Mouse (Mus musculus) cerebellum, adult 9-11 months (tissue): ENCODE data around the gene Ypel2.
"Not testable (repeated sequence)": the region's sequence is repeated elsewhere in the genome, so short reads cannot be mapped to it uniquely, and the experiment has no call there.

Experiments used
- DNase-seq: peaks from one replicate; pipeline ENCODE4 v3.0.0; 2022

The Ypel2 gene

DNA sequence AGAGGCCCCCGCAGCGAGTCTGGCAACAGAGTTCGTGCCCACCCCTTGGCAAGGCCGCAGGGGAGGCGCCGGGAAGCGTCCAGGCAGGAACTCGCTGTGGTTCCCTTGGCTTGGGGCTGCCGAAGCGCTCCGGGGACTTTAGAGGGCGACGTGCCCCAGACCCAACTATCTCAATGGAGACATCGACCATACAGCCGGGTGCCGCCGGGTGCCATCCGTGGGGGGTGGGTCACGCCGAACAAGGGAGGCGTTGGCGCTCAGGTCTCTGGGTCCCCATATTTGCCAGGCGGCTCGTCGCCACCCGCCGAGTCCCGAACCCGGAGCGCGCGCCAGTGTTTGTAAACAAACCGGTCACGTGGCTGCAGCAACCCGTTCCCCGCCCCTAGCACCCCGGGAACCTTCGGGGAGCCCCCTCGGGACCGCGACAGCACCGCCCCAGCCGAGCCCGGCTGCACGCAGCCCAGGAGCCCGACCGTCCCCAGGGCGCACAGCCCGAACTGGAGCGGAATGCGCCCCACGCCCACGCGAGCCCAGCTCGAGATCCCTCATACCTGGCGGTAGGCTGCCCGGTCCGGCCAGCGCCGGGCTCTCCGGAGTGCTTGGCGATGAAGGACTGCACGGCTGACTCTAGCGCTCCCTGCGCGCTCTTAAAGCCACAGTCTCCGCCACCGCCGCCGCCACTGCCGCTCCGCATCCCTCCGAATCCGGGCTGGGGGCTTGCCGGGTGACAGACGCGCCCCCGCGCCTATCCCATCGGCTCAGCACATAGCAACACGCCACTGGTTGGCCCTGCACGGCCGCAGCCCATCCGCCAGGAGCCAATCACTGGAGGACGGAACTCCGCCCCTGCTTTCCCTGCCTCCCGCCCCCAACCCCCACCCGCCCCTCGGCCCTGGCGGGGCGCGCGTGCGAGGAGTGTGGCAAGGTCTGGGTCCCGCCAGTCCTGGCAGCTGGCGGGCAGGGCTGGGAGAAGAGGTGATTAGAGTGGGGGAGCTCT is at the start of gene Ypel2:
Gene Ypel2, minus strand, starts transcription at position 667 of the 997 bp plus-strand sequence.
- DNase-seq = peak; percentile 98

DNA sequence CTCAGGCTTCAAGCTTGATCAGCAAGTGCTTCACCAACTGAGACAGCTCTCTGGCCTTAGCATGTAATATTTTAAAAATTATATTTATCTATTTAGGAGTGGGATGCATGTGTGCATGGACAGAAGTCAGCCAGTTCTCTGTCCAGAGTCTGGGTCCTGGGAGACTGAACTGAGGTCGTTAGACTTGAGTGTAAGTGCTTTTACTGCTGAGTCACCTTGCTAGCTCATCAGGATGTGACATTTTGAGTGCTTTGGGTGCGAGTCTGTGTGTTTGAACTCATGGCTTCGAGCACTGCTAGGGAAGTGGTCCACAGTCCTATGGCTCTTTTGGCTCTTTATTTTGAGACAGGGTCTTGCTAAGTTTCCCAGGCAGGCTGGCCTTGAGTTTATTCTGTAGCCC is 49.5 kb upstream of the Ypel2 start:
- no peak for DNase-seq

DNA sequence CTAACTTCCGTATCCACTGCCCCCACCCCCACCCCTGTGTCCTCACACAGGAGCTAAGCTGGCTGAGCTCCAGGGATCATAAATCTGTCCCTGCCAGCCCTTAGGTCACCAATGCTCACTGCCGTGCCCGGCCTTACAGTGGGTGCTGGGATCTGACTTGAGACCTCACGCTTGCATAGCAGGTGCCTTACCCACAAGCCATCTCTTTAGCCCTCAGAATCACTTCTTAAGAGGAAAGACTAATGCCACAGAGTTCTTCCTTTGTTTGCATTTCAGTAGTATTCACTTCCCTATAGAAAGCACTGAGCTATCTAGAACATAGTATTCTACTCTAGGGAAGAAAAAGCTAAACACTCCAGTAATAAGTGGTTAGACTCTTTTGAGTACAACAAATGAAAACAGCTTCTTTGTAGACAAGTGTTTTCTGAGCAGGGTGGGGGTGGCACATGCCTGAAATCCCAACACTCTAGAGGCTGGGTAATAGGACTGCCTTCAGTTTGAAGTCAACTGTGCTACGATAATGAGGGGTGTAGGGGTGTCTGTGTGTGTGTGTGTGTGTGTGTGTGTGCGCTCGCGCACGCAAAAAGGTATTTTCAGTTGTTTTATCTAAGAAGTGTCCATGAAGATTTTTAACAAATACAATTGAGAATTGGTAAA is 45.9 kb upstream of the Ypel2 start:
- DNase-seq = no peak

DNA sequence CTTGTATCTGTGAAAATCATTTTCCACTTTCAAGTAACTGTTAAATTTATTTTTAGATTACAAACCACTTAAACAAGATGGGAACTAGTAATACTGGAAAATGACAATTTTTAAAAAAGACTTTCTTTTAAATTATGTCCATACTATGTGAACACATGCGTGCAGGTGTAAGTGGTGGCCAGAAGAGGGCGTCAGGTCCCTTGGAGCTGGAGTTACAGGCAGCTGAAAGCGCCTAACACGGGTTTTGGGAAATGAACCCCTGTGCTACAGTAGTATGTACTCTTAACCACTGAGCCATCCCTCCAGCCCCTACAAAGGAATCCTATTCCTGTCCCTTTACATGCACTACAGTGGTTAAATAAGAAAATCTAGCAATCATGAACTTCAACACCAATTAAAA is 42.7 kb upstream of the Ypel2 start:
- DNase-seq = no peak

DNA sequence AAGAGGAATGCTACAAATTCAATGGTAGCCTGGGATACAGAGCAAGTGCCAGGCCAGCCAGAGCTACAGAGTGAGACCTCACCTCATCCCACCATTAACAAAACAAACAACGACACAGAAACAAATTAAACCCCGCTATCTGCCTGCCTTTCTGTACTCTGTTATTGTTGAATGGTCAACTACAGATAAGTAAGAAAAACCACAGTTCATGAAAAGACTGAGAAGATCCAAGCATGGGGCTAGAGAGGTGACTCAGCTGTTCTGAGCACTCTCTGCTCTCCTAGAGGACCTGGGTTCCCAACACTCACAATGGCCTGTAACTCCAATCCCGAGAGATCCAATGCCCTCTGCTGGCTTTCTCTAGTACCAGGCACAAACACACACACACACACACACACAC is 34.7 kb upstream of the Ypel2 start:
- no peak for DNase-seq

DNA sequence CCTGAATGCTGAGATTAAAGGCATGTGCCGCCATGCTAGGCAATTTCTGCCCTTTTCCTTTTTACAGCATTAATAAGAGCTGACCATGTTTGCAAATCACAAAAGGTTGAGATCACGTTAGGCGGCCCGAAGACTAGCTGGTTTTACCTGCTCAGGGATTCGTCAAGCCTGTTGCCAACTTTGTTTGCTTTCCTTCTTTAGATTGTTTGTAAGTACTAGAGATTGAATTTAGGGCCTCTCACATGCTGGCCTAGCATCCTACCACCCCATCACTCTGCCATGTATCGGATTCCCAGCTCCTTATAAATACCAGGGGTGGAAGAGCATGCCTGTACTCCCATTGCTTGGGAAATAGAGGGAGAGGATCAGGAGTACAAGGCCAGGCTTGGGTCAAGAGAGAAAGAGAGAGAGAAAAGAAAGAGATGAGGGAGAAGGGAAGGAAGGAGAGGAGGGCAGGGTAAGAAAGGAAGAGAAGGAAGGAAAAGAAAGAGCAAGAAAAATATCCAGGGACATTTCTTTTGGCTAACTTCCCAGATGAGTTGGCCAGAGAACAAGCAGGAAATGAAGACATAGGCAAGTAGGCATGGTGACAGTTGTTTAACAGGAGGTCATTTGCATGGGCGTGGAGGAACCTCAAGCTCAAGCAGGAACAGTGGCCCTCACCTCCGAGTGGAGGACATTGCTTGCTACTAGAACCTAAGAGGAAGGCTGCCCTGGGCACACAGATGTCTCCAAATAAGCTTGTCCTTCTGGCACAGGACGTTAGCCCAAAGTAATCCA is 32.8 kb upstream of the Ypel2 start:
- no peak for DNase-seq

DNA sequence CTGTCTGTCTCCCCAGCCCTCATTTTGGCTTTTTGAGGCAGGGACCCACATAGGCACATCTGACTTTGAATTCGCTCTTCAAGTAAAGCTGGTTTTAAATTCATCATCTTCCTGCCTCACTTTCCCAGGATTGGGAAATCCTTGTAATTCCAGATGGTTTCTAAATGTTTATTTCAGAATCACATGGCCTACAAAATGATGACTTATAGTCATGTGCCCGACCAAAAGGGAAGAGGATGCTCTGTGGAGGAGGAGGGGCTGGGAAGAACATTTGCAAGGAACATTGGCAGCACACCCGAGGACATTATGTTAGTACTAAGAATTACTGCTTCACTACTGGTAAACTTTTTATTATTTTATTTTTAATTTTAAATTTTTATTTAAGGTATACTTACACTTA is 31.8 kb upstream of the Ypel2 start:
- DNase-seq = no peak

DNA sequence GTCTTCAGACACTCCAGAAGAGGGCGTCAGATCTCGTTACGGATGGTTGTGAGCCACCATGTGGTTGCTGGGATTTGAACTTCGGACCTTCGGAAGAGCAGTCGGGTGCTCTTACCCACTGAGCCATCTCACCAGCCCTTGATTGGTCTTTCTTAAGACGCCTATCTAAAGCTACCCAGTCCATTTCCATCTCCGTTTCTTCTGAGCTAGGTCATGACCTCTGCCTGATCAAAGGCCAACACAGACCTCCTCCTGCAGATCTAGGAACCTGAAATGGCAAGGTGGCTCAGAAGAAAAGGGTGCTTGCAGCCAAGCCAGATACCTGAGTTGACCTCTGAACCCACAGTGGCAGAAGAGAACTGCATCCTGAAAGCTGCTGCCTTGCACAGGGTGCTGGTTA is 29.7 kb upstream of the Ypel2 start:
- not testable (repeated sequence) for DNase-seq

DNA sequence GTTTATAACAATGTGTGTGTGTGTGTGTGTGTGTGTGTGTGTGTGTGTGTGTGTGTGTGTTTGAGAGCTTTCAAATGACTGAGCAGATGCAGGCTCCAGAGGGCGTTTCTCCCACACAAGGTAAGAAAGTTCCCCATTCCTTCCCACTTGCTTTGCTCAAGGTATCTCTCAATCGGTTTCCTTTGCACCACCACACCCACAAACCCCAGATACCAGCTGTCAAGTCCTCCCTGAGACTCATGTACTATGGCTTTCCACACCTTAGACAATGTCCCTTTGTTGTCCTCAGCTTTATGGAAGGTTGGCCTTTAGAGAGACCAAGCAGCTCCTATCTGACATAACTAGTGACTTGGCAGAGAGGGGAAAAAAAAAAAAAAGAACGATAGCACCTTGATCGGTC is 29.3 kb upstream of the Ypel2 start:
- DNase-seq = no peak

DNA sequence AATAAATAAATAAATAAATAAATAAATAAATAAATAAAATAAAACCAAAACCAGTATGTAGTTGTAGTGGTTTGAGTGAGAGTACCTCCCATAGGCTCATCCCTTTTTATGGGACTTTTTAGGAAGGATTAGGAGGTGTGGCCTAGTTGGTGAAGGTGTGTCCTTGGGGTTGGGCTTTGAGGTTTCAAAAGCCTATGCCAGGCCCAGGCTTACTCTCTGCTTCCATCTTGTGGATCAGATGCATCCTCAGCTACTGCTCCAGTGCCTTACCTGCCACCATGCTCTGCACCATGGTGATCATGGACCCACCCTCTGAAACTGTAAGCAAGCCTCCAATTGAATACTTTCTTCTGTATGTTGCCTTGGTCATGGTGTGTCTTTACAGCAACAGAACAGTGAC is 28.0 kb upstream of the Ypel2 start:
- DNase-seq = no peak

DNA sequence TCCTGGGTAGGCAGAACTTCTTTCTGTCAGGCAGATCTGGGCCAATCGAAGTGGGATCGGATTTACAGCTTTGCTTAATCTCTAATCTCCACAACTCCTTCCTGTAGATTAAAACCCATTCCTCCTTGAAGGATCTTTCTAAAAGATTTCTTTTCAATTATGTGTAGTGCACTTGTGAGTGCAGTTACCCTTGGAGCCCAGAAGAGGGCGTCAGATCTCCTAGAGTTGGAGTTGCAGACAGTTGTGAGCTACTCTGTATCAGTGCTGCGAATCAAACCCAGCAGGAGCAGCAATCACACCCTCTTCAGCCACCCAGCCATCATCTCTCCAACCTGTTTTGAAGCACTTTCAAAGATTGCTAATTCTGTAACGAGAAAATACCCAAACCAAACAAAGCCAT is 26.9 kb upstream of the Ypel2 start:
- DNase-seq = no peak

DNA sequence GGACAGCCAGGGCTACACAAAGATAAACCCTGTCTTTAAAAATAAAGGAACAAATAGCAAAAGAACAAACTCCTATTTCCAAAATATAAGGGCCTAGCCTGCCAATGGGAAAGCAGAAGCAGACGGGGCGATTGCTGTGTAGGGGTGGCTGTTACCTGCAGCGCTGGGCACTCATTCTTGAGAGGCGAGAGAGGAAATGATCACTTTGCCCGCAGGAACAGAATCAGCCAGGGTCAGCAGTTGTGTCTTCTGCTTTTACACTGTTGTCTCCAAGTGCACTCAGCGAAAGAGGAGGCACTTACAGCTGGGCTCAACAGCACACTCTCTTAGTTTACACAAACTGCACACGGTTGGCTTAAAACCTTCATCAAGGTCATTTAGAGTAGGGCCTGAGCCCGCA is 25.9 kb upstream of the Ypel2 start:
- DNase-seq = no peak

DNA sequence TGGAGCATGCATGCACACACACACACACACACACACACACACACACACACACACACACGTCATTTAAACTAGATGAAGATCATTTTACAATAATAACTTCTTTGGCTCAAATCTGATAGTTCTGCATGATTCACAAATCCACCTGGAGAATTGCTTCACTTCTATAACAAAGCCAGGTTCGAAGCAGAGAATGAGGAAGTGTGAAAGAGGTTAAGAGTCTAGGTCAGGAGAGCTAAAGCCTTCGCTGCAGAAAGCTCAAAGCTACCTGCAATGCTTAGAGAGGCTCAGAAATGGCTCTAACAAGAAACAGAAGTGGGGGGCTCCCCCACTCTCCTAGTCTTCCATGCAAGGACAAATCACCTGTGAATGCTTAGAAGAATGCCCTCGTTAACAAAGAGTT is 24.6 kb upstream of the Ypel2 start:
- DNase-seq = no peak

DNA sequence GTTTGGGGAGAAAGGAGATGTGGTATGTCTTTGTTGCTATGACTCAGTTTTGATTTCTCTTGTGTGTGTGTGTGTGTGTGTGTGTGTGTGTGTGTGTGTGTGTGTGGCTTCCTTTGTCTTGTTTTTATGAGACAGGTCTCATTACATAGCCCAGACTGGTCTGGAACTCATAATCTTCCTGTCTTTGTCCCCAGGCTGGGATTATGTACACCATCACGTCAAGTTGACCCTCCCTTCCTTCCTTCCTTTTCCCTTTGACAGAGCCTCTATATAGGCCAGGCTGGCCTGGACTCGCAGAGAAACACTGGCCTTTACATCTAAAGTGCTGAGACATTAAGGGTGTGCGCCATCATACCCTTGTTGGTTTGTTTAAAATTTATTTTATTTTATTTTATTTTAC is 22.2 kb upstream of the Ypel2 start:
- no peak for DNase-seq

DNA sequence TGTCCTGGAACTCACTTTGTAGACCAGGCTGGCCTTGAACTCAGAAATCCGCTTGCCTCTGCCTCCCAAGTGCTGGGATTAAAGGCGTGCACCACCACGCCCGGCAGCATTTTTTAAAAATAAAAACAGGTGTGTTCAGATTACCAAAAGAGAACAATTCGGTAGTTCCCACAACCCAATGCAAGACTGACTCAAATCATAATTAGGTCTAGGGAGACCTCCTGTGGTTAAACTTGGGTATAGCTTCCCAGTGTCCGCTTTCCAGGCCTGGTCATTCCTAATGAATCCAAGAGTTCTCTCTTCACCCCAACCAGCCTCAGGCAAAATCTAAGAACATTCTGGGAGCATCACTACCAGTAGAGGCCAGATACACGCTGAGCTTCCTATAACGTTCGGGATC is 17.0 kb upstream of the Ypel2 start:
- peak; percentile 67 for DNase-seq

DNA sequence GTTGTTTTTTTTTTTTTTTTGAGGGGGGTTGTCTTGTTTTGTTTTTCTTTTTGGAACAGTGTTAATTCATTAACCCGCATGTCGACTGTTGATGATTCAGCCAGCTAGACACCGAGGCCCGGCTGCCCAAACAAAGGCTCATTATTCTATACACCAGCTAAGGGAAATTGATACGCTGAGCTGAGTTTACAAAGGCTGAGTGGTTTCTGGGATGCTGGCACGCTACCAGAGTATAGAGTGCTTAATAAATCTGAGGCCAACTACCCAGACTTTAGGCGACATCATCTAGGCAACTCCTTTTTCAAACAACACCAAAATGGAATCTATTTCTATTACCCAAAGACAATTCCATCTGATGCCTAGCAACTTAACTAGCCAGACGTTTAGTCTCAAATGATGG is 13.9 kb upstream of the Ypel2 start:
- DNase-seq = no peak

DNA sequence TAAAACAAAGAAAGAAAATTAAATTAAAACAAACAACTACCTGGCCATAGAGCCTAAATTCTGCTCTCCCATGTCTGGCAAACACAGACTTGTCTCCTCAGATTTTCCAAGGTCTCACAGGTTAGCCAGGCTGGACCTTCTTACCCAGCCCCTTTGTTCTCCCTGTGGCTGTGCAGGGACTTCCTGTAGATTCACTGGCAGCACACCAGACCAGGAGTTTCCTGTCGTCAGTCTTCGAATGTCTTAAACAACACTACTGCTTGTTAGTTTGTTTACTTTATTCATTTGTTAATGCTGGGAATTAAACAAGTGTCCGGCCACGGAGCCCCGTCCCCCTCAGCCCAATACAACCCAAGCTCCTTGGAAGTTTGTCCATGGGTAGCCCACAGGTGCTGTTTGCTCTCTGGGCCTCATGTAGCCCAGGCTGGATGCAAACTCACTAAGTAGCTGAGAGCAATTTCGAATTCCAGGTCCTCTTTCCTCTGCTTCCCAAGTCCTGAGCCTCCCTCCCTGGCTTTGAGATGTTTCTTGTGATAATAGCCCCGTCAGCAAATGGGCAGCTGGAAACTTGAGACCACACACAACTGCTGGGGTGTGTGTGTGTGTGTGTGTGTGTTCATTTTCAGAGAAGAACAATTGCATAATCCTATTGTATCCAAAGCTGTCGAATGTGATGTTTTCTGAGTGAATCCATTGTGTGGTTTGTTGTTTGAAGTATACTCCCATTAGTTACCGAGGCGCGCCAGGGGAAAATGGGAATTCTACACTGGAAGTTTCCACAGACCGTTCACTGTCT is 11.7 kb upstream of the Ypel2 start:
- no peak for DNase-seq

DNA sequence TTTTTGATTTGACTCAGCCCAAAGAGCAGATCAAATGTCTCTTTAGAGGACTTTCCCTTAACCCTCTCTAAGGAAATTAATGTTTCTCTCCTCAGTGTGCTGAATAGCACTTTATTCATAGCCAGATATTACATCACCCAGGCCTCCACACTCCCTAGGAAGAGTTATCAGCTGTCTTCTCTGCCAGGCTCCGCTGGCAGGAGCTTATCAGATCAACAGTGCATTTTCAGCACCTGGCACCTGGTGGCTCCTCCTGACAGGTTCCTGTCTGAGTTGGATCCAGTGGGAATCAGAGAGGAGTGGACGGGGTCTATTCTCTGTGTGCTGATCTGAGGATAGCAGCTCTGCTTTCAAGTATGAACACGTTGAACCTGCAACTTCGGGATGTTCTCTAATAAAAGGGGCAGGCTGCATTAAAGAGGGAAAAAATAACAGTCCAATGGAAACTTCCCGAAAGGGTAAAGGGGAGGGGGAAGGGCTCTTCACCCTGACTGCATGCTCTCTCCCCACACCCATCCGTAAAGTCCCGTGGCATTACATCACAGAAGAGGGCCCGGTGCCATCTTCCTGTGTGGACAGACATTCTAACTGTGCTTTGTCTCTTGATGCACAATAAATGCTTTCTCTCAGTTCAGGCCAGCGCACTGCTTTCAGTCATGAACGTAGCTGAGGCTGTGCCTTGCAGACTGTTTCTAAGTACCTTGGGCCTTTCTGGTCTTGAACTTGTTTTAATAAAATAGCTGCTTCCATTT is 8.7 kb upstream of the Ypel2 start:
- no peak for DNase-seq

DNA sequence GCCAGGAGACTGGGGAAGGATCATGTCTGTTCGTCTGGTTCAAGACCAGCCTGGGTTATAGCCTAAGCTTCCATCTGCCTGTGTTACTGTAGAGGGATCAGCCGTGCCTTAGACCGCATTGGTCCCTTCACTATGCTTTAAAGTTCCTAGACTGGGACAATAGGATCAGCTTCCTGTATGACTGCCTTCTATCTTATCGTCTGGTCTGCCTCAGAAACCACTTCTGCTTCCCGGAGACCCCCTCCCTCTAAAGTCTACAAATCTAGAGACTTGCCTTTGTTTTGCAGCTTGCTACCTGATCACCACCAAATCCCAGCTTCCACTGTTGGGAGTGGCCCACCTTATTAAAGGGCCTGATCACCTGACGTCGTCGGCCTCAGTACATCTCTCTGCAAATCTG is 7.7 kb upstream of the Ypel2 start:
- DNase-seq = no peak

DNA sequence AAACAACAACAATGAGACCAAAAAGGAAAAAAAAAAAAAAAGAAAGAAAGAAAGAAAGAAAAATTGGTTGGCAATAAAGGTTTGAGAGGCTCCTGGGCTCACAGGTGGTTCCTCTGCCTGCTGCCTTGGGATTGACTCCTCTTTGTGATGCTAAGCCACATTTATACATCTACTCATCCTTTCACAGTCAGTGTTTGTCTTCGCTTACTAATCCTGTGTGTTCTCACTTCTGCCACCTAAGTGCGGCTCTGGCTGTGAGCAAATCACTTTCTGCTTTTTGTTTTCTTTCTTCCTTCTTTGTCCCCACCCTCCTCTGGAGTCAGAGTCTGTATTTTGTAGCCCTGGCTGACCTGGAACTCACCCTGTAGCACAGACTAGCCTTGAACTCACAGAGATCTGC is 2.8 kb upstream of the Ypel2 start:
- no peak for DNase-seq

DNA sequence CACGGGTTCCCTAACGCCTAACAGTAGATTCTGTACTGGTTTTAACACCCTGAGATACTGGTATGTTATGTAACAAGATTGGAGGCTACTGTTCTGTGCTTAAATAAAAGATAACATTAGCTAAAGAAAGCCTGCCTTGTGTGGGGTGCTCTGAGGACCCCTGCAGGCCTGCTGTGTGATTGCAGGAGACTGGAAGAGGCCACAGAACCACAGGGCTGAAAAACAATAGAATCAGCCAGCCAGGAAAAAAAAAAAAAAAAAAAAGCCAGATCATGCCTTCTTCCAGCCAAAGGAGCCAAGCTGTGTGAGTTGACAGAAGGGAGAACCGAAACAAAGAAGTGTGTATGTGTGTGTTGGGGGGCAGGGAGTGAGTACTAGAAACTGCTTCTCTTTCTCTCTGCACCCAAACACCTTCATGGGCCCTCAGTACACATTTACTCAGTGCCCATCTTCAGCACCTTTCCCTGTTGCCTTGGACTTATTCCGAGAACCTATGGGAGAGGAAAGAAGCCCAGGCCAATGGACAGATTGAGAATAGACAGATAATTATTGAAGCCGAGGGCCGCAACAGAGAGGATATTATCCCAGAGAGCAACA is 2.2 kb upstream of the Ypel2 start:
- peak; percentile 87 for DNase-seq
